9 mouse cellular contexts compared by ENCODE assay signal in the genomic region with DNA sequence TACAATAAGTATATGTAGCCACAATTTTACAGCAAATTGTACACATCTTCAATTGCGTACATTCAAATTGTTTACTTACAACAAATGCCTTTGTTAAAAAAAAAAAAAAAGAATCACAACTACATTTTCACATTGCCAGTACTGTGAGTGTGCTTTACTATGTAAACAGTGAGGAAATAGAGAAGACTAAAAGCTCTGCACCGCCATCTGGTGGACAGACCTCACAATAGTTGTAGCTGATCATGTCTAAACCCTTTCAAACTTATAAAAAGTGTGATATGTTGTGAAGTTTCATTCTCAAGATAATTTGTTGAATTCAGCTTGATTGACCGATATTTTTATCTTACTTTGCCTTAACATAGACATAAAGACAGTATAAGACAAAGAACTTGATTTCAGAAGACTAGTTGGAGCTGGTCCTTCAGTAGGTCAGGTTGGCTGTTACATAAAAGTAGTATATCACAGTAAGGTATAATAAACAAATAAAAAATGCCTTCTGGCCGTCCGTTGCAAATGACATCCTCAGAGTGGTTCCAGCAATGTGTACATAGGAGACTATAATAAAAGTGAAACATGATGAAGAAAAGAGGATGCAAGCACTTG. TPM values are rescaled to one million over a fixed set of nuclear protein-coding genes. Genes with fewer than 3 reads are reported as not detected.
A peak's percentile ranks its signal among the peaks of the same experiment; 100 is the strongest.
DNase-seq lines count a peak whose midpoint lies in the region; ATAC-seq and TF ChIP-seq lines count a peak whose summit lies in the region.
"Had no signal": no experiment of that assay in that cellular context is flagged by ENCODE, and none has a peak within 500 bp of the region (broad histone marks: within the 10 kb centered on the region; RNA-seq: fewer than 3 reads in every experiment).

No protein-coding gene starts in this region.

- no peak overlapping the region for H3K27ac ChIP-seq in forebrain, embryonic 16.5 days (ENCODE audit: low read length)
- H3K27ac ChIP-seq in kidney, embryonic 16.5 days (ENCODE audit: low read length) = no peak overlapping the region
- no peak overlapping the region for H3K27ac ChIP-seq in liver, adult 2 months (replicated peaks; ENCODE audit: insufficient read depth, low read depth, low read length)

- peak; percentile 78 for ATAC-seq in forebrain, embryonic 16.5 days
- peak; percentile 87; the same call in 1 of the 2 replicates for ATAC-seq in kidney, embryonic 16.5 days (ENCODE audit: low FRiP score, low TSS enrichment)
- no peak for ATAC-seq in monocyte, adult 5-6 weeks (replicated peaks; ENCODE audit: insufficient number of reproducible peaks, low FRiP score, low TSS enrichment, poor library complexity, severe bottlenecking)

- H3K9me3 ChIP-seq in forebrain, embryonic 16.5 days (ENCODE audit: control insufficient read depth, low read length) = no peaks in the 10 kb centered on the region
- H3K9me3 ChIP-seq in kidney, embryonic 16.5 days (ENCODE audit: low read length) = no peaks in the 10 kb centered on the region

- TF ChIP-seq POLR2A in liver, adult 2 months (IDR thresholded peaks at IDR 0.05; ENCODE audit: extremely low read depth, insufficient read depth, low read length) = no peak

- H3K27me3 ChIP-seq in forebrain, embryonic 16.5 days (replicated peaks; ENCODE audit: control insufficient read depth, insufficient read depth, low read length) = no peaks in the 10 kb centered on the region
- H3K27me3 ChIP-seq in kidney, embryonic 16.5 days (ENCODE audit: insufficient read depth, low read length) = no peaks in the 10 kb centered on the region
- no peaks in the 10 kb centered on the region for H3K27me3 ChIP-seq in liver, adult 2 months (ENCODE audit: control insufficient read depth, insufficient read depth, low read length)

- H3K4me1 ChIP-seq in forebrain, embryonic 16.5 days (replicated peaks; ENCODE audit: control insufficient read depth, insufficient read depth, low read length) = no peaks in the 10 kb centered on the region
- H3K4me1 ChIP-seq in kidney, embryonic 16.5 days (ENCODE audit: insufficient read depth, low read length) = no peaks in the 10 kb centered on the region
- no peaks in the 10 kb centered on the region for H3K4me1 ChIP-seq in liver, adult 2 months (ENCODE audit: control insufficient read depth, insufficient read depth, low read length)

- no peak overlapping the region for H3K4me3 ChIP-seq in forebrain, embryonic 16.5 days (replicated peaks; ENCODE audit: low read length)
- no peak overlapping the region for H3K4me3 ChIP-seq in kidney, embryonic 16.5 days (ENCODE audit: low read length)
- no peak overlapping the region for H3K4me3 ChIP-seq in liver, adult 2 months (ENCODE audit: insufficient read depth, low read depth, low read length)

- TF ChIP-seq CTCF in liver, adult 2 months (IDR thresholded peaks at IDR 0.05; ENCODE audit: low read depth, low read length) = peak; percentile 49

- no peak overlapping the region for H3K4me2 ChIP-seq in forebrain, embryonic 16.5 days (ENCODE audit: low read length)
- no peak overlapping the region for H3K4me2 ChIP-seq in kidney, embryonic 16.5 days (replicated peaks; ENCODE audit: low read depth, low read length)

- peak; percentile 44 for DNase-seq in urinary bladder, postnatal 25 days (ENCODE audit: low spot score)
- no peak for DNase-seq in urinary bladder, adult 2 months (ENCODE audit: low spot score)
- peak; percentile 23 for DNase-seq in c-Kit-positive CD71-negative TER-119-negative erythroid progenitor cells, embryonic 14.5 days (ENCODE audit: low read depth)
- peak; percentile 49 for DNase-seq in liver, adult 2 months (ENCODE audit: extremely low read depth, low read depth, low spot score)
- peak; percentile 85 for DNase-seq in retina, embryonic 14.5 days (ENCODE audit: low spot score)

- no peaks in the 10 kb centered on the region for H3K79me2 ChIP-seq in liver, adult 2 months (ENCODE audit: control insufficient read depth, insufficient read depth, low read length)

- H3K36me3 ChIP-seq in forebrain, embryonic 16.5 days (ENCODE audit: control insufficient read depth, insufficient read depth) = no peaks in the 10 kb centered on the region
- no peaks in the 10 kb centered on the region for H3K36me3 ChIP-seq in kidney, embryonic 16.5 days (ENCODE audit: insufficient read depth, low read length)
- no peaks in the 10 kb centered on the region for H3K36me3 ChIP-seq in liver, adult 2 months (ENCODE audit: control insufficient read depth, insufficient read depth, low read length)

- WGBS in forebrain, embryonic 16.5 days = 26% methylated on average over 5 of the region's 5 CpGs
- 17% methylated on average over 5 of the region's 5 CpGs for WGBS in kidney, embryonic 16.5 days
- 13% methylated on average over 5 of the region's 5 CpGs for WGBS in liver, adult 2 months

- no peak overlapping the region for H3K9ac ChIP-seq in forebrain, embryonic 16.5 days (replicated peaks; ENCODE audit: low read depth, low read length)
- no peak overlapping the region for H3K9ac ChIP-seq in kidney, embryonic 16.5 days (replicated peaks; ENCODE audit: low read length)
- no peak overlapping the region for H3K9ac ChIP-seq in liver, adult 2 months (ENCODE audit: low read depth, low read length)

RNA-seq across cellular contexts. Expression of gene Olfr822, which starts 21.9 kb away (rescaled TPM):
- polyA plus RNA-seq in urinary bladder, adult 2 months (2012; rRNA removed) = not detected in 2 replicates
- polyA plus RNA-seq in forebrain, embryonic 16.5 days (2015; fragmentation: Nextera tagmentation; extraction: Ambion mirVana) = not detected in 2 replicates
- polyA plus RNA-seq in kidney, embryonic 16.5 days (2015; fragmentation: Nextera tagmentation; extraction: Ambion mirVana) = not detected in 2 replicates
- total RNA-seq in liver, adult 2 months (2014; rRNA removed) = not detected in 2 replicates
- polyA plus RNA-seq in liver, adult 2 months (2012; rRNA removed) = not detected in 2 replicates
- total RNA-seq in monocyte, adult 5-6 weeks (2017) = not detected in 3 replicates
- polyA plus RNA-seq: heart, embryonic 14.5 days had no signal

RNA-seq across cellular contexts. Expression of gene Olfr823, which starts 22.2 kb away (rescaled TPM):
- not detected in 2 replicates for polyA plus RNA-seq in urinary bladder, adult 2 months (2012; rRNA removed)
- not detected in 2 replicates for polyA plus RNA-seq in forebrain, embryonic 16.5 days (2015; fragmentation: Nextera tagmentation; extraction: Ambion mirVana)
- not detected in 2 replicates for polyA plus RNA-seq in kidney, embryonic 16.5 days (2015; fragmentation: Nextera tagmentation; extraction: Ambion mirVana)
- total RNA-seq in liver, adult 2 months (2014; rRNA removed) = not detected in 2 replicates
- not detected in 2 replicates for polyA plus RNA-seq in liver, adult 2 months (2012; rRNA removed)
- not detected in 3 replicates for total RNA-seq in monocyte, adult 5-6 weeks (2017)
- polyA plus RNA-seq: heart, embryonic 14.5 days had no signal

RNA-seq across cellular contexts. Expression of gene Olfr824, which starts 36.9 kb away (rescaled TPM):
- polyA plus RNA-seq in urinary bladder, adult 2 months (2012; rRNA removed) = not detected in 2 replicates
- polyA plus RNA-seq in forebrain, embryonic 16.5 days (2015; fragmentation: Nextera tagmentation; extraction: Ambion mirVana) = not detected in 2 replicates
- not detected in 2 replicates for polyA plus RNA-seq in kidney, embryonic 16.5 days (2015; fragmentation: Nextera tagmentation; extraction: Ambion mirVana)
- not detected in 2 replicates for total RNA-seq in liver, adult 2 months (2014; rRNA removed)
- polyA plus RNA-seq in liver, adult 2 months (2012; rRNA removed) = not detected in 2 replicates
- total RNA-seq in monocyte, adult 5-6 weeks (2017) = not detected in 3 replicates
- polyA plus RNA-seq: heart, embryonic 14.5 days had no signal
